Mouse (Mus musculus) small intestine, adult 2 months (tissue): ENCODE measurements at regions not wholly inside any gene's neighbourhood (a gene's known extent, or its start where the extent isn't known, plus 50 kb on each side); places are given as distances from the start of the nearest gene placed in this dataset.

ENCODE experiments used
- H3K27ac ChIP-seq: fragments of 200-500 bp; 2 replicates; pipeline ENCODE4 v1.5.1; 2012; ENCODE audit warnings: low read depth, low read length, control low read depth, inconsistent platforms; ENCODE audit not compliant: insufficient read depth
- H3K27me3 ChIP-seq: fragments of 200-500 bp; 2 replicates; pipeline ENCODE4 v1.6.1; 2012; ENCODE audit warnings: mild to moderate bottlenecking, moderate library complexity, low read length, inconsistent platforms; ENCODE audit not compliant: control insufficient read depth, insufficient read depth
- H3K36me3 ChIP-seq: fragments of 200-500 bp; 2 replicates; pipeline ENCODE4 v1.6.1; 2012; ENCODE audit warnings: mild to moderate bottlenecking, low read length, control low read depth, inconsistent platforms; ENCODE audit not compliant: control insufficient read depth, insufficient read depth
- H3K4me1 ChIP-seq: fragments of 200-500 bp; 2 replicates; pipeline ENCODE4 v1.6.1; 2012; ENCODE audit warnings: low read length, inconsistent platforms, mixed read lengths; ENCODE audit not compliant: control insufficient read depth, insufficient read depth, insufficient read length
- H3K4me3 ChIP-seq: fragments of 200-500 bp; 2 replicates; pipeline ENCODE4 v1.5.1; 2012; ENCODE audit warnings: low read depth, mild to moderate bottlenecking, control low read depth, inconsistent platforms, low read length, moderate library complexity
- CTCF ChIP-seq: fragments of 200-500 bp; IDR thresholded peaks from 2 replicates; pipeline ENCODE4 v1.5.1; 2012; ENCODE audit warnings: low read depth, mild to moderate bottlenecking, control low read depth, inconsistent platforms, low read length, moderate library complexity, mixed read lengths; ENCODE audit not compliant: insufficient replicate concordance, insufficient read length; ENCODE audit errors: extremely low read depth
- POLR2A ChIP-seq: fragments of 200-500 bp; IDR thresholded peaks from 2 replicates; pipeline ENCODE4 v1.6.1; 2012; ENCODE audit warnings: low read depth, mild to moderate bottlenecking, control low read depth, inconsistent platforms, low read length, moderate library complexity
- WGBS: fragments of 180-500 bp; shearing (Covaris S2); methylation state at CpG from one replicate; pipeline ENCODE4 v1.1.7; 2018; 5-methylcytosine and 5-hydroxymethylcytosine counted together

DNA sequence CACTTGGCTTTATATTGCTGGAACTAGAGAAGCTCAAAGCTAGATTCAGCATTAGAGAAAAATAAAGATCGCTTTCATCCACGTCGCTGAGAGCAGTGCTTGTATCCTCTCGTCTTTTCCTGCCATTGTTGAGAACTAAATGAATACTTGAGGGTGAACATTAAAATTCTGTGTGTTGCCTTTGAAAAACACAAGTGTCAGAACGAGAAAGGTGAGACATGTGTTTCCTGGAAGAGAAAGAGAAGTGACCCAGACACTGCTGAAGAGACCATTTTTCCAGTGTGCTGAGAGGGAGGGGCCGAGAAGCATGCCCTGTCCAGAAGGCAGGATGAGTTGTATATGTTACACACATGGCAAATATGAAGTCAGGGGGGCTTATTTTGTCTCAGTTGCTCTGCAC is 77.5 kb upstream of the Prep start:
- 81% methylated on average over 6 of the region's 6 CpGs for WGBS
- H3K27me3 ChIP-seq: no peaks in the 10 kb centered on the region
- peaks cover 3% of the 10 kb centered on the region for H3K4me1 ChIP-seq
- no peak overlapping the region for H3K4me3 ChIP-seq
- no peaks in the 10 kb centered on the region for H3K36me3 ChIP-seq
- no peak overlapping the region for H3K27ac ChIP-seq
- TF ChIP-seq CTCF: no peak
- no peak for TF ChIP-seq POLR2A

DNA sequence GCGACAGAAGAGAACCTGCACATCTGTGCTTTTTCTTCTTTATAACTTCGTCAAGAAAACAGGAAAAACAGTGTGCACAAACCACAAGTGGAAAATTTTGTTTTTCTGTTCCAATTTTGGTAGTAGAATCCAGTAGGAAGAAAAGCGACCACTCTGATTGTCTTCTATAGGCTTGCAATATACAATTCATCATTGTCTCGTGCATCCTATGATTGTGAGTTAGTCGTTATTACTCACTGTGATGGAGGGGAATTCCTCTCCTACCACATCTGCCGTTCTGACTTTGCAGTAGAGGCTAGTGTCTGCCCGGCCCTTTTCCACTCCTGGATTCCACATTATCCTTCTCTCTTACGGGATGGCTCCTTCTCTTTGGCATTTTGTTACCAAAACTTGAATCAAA is 78.2 kb upstream of the Prep start:
- Histone ChIP-seq H3K27me3 (no peaks in the 10 kb centered on the region), H3K4me1 (peaks cover 2% of the 10 kb centered on the region), H3K36me3 (no peaks in the 10 kb centered on the region), H3K27ac (no peak overlapping the region), H3K4me3 (no peak overlapping the region)
- WGBS: 78% methylated on average over 8 of the region's 8 CpGs
- TF ChIP-seq POLR2A: no peak
- TF ChIP-seq CTCF: no peak

DNA sequence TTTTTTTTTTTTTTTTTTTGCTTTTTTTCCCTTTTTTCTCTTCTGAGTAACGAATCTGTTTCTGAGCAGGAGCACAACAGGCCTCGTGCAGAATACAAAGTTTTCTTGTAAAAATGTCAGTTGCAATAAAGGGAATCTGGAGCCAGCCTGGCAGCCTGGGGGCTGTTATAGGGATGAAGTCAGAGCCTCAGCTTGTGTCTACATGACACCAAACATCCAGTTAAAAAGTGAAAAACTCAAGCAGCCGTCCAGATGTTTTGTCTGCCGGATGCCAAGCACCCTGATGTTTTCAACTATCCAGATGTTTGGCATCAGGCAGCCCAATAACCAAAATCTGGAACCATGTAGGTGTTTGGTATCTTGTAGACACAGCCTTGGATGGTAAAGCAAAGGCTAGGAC is 79.4 kb upstream of the Prep start:
- Histone ChIP-seq H3K4me1 (no peaks in the 10 kb centered on the region), H3K27ac (no peak overlapping the region), H3K4me3 (no peak overlapping the region), H3K36me3 (no peaks in the 10 kb centered on the region), H3K27me3 (no peaks in the 10 kb centered on the region)
- WGBS: 81% methylated on average over 4 of the region's 4 CpGs
- TF ChIP-seq CTCF (no peak), POLR2A (no peak)

DNA sequence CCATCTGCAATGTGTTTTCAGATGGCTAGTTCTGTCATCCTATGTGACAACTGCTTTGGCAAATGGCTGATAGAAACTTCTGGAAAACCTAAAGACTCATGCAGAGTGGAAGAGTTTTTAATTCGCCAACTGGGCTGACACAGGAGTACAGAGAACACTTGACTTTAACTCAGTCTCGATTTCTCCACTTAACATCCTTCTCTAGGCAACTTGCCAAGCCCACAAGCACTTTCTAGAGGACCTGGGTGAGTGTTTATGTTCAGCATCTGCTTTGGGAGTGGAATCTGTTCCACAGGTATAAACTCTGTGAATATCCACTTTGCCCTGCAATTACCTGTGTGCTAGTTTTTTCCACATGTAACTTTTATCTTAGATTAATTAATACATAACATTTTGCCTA is 85.1 kb upstream of the Prep start:
- H3K36me3 ChIP-seq: no peaks in the 10 kb centered on the region
- H3K4me3 ChIP-seq: no peak overlapping the region
- no peak overlapping the region for H3K27ac ChIP-seq
- TF ChIP-seq POLR2A: no peak
- TF ChIP-seq CTCF: no peak
- H3K4me1 ChIP-seq: no peaks in the 10 kb centered on the region
- WGBS: 55% methylated on average over 2 of the region's 2 CpGs
- H3K27me3 ChIP-seq: no peaks in the 10 kb centered on the region

DNA sequence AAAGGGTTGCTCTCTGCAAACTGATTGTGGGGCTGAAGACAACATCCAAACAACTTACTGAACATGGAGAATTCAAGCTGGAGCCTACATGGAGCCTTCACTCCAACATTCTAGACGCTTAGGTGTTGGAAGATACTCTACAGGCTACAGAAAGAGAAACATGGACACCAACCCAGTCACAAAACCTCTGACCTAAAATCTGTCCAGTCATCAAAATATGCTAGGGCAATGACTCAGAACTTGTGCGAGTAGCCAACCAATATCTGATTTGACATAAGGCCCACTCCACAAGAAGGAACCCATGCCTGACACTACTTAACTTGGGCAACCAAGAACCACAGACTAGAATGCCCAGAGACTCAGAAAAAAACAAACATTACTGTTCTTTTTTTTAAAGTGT is 90.2 kb upstream of the Prep start:
- no peak overlapping the region for H3K4me3 ChIP-seq
- TF ChIP-seq CTCF (no peak), POLR2A (no peak)
- no peaks in the 10 kb centered on the region for H3K36me3 ChIP-seq
- 97% methylated on average over 2 of the region's 2 CpGs for WGBS
- H3K4me1 ChIP-seq: no peaks in the 10 kb centered on the region
- no peak overlapping the region for H3K27ac ChIP-seq
- H3K27me3 ChIP-seq: no peaks in the 10 kb centered on the region

DNA sequence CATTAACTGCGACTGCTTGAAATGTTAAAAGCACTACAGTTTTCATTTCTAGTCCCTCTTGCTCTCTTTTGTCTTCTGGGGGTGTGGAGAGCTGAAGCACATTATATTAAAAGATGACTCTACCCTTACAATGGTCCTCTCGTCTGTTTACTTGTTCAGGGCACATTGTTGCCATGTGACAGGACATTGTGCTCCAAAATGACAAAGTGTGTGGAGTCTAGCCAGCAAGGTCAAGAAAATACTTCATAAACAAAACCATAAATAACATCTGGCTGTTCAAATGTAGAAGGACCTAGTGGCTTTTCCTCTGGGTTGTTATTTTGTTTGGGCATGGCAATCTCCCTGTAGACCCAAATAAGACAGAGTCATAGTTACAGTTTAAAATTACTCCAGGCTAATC is 95.1 kb upstream of the Prep start:
- no peak overlapping the region for H3K27ac ChIP-seq
- no peaks in the 10 kb centered on the region for H3K4me1 ChIP-seq
- TF ChIP-seq CTCF: no peak
- no peak for TF ChIP-seq POLR2A
- no peaks in the 10 kb centered on the region for H3K36me3 ChIP-seq
- 80% methylated on average over 2 of the region's 2 CpGs for WGBS
- H3K4me3 ChIP-seq: no peak overlapping the region
- no peaks in the 10 kb centered on the region for H3K27me3 ChIP-seq

DNA sequence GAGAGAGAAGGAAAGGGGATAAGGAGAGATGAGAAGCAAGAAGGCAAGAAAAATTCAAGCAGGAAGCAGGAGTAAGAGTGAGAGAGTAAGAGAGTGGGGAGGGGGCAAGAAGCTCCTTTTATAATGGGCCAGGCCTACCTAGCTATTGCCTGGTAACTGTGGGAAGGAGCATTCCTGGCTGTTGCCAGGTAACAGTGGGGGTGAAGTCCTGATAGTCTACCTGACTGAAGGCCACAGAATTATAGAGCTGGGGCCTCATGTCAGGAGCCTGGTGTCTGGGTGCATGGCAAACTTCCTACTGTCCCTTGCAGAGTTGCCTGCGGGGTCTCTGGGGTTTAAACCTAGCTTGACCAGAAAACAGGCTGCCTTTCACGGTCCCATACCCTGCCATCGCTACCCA is 107.0 kb upstream of the Prep start:
- no peak overlapping the region for H3K4me3 ChIP-seq
- H3K4me1 ChIP-seq: no peaks in the 10 kb centered on the region
- 88% methylated on average over 3 of the region's 3 CpGs for WGBS
- H3K27ac ChIP-seq: no peak overlapping the region
- no peaks in the 10 kb centered on the region for H3K36me3 ChIP-seq
- H3K27me3 ChIP-seq: no peaks in the 10 kb centered on the region
- TF ChIP-seq CTCF (no peak), POLR2A (no peak)

DNA sequence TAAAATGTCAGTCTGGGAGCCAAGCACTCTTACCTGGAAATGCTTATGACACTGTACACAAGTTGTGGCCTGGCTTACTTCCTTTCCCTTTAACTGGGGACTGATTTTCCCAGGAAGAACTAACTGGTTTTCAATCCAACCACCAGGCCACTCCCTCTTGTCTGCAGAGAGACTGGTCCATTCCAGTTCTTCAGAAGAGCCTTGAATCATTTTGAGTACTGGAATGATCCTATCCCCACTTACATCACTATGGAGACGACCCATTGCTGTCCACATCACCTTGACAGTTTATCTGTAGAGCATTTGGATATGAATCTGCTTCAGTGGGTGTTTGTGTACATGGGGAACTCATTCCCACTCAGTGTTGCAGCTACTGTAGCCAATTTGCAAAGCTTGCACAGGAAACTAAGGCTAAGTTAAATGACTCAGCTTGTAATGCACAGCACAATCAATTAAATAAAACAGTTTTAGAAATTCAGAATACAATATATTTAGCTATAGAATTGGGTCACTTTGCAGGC is 121.7 kb upstream of the Prep start:
- Histone ChIP-seq H3K27ac (no peak overlapping the region), H3K4me1 (no peaks in the 10 kb centered on the region), H3K4me3 (no peak overlapping the region), H3K27me3 (no peaks in the 10 kb centered on the region), H3K36me3 (no peaks in the 10 kb centered on the region)
- no peak for TF ChIP-seq CTCF
- no peak for TF ChIP-seq POLR2A
- WGBS: 58% methylated on average over 1 of the region's 1 CpGs
